Mouse (Mus musculus) adrenal gland, adult 2 months (tissue): ENCODE data around the gene Ciapin1. TPM values are rescaled to one million over a fixed set of nuclear protein-coding genes. Genes with fewer than 3 reads are reported as not detected.

Experiments used
- DNase-seq: peaks from one replicate; pipeline ENCODE4 v3.0.0; 2021
- polyA plus RNA-seq: library from polyadenylated mRNA; depleted of rRNA; stranded (reverse); fragments of >200 nt; gene quantifications from 2 replicates; pipeline ENCODE4 v1.2.3, GENCODE M21; 2012; rRNA removed
- total RNA-seq, 2 experiments: library from RNA; stranded (reverse); gene quantifications; 2 replicates each; pipeline ENCODE4 v1.2.3; 2021

Gene Ciapin1
- total and polyA plus RNA-seq, 3 experiments: 81.5 to 146 (median 123) TPM

DNA sequence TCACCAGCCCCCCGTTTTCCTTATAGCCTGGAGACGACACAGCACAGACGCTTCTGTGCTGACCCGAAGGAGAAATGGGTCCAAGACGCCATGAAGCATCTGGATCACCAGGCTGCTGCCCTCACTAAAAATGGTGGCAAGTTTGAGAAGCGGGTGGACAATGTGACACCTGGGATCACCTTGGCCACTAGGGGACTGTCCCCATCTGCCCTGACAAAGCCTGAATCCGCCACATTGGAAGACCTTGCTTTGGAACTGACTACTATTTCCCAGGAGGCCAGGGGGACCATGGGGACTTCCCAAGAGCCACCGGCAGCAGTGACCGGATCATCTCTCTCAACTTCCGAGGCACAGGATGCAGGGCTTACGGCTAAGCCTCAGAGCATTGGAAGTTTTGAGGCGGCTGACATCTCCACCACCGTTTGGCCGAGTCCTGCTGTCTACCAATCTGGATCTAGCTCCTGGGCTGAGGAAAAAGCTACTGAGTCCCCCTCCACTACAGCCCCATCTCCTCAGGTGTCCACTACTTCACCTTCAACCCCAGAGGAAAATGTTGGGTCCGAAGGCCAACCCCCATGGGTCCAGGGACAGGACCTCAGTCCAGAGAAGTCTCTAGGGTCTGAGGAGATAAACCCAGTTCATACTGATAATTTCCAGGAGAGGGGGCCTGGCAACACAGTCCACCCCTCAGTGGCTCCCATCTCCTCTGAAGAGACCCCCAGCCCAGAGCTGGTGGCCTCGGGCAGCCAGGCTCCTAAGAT, 58.4 kb downstream of the Ciapin1 start:
- DNase-seq: no peak

DNA sequence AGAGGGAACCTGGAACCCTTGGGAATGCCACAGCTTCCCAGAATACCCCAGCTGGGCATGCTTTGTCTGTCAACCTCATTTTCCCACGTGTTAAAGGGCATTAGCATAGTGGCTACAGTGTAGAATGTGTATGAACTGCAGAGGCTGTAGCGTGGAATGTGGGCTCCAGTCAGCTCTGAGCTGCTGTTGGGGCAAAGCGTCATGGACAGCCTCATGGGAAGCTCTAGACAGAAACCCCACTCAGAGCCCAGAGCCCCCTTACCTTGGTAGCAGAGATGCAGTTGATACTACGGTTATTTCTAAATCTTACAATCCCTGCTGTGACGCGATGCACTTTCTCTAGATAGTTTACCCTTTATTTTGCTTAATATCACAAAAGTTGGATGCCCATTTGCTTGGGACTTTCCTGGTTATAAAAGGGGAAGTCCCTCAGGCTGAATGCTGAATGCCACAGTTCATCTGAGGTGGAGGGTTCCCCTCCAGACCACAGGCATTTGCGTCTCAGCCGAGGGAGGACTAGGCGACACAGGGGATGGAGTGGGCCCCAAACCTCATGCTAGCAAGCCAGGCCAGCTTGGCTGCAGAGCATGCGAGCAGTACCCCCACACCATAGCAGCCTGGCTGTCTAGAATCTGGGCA, 59.1 kb downstream of the Ciapin1 start:
- no peak for DNase-seq

GRCm38 (mm10) chr8:94778473-94778872, 59.7 kb downstream of the Ciapin1 start:
- peak; percentile 48 for DNase-seq

DNA sequence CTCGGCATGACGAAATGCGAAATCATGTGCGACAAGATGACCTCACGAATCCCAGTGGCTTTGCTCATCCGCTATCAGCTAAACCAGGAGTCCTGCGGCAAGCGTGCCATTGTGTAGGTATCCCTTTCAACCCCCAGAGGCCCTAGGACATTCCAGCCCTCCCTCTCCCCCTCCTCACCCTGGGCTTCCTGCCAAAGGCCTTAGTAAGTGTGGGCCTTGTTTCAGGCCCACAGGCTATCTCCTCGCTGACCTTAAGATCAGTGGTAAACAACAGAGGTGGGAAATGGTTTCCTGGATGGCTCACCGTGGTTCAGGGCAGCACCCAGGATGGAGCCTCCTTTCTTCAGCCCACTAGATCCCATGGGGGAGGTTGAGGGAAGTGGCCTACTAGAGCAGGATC, 60.1 kb downstream of the Ciapin1 start:
- DNase-seq: no peak

GRCm38 (mm10) chr8:94776346-94776745, 61.8 kb downstream of the Ciapin1 start:
- no peak for DNase-seq

- no peak for DNase-seq
Measured at GRCm38 (mm10) chr8:94774601-94775000, 63.6 kb downstream of the Ciapin1 start.

GRCm38 (mm10) chr8:94773700-94774171, 64.4 kb downstream of the Ciapin1 start:
- DNase-seq: no peak

- no peak for DNase-seq
Measured at GRCm38 (mm10) chr8:94773048-94773447, 65.1 kb downstream of the Ciapin1 start.

DNA sequence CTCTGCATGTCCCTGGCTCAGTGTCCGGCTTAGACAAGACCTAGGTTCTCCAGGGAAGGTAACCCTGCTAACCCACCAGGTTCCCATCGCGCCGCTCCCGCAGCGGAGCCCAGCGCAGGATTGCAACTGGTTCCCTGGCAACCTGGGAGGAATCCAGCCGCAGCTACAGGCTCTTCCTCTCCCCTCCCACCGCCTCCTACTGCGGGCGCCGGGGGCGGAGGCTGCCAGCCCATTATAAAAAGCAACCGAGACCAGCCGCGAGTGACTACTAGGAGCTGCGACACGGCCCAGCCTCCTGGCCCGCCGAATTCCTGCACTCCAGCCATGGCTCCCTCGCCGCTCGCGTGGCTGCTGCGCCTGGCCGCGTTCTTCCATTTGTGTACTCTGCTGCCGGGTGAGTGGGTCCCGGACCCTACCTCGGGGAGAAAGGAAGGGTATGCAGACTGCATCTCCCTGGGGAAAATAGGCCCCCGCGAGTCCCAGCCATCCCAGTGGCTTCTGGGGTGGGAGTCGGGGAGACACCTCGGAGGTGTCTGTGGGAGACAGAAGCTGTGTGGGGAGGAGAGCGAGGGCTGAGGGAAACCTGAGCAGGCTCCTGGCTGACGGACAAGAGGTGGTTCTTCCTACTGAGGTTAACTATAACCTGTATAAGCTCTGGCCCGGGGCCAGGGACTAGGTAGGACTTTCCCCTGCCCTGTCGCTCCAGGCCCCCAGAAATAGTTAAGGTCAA, 66.1 kb downstream of the Ciapin1 start, which contains the start of gene Cx3cl1:
Gene Cx3cl1, plus strand, starts transcription at position 69 of the 730 bp plus-strand sequence.
- peak; percentile 94 for DNase-seq

- DNase-seq: peak; percentile 62
Measured at GRCm38 (mm10) chr8:94770945-94771344, 67.2 kb downstream of the Ciapin1 start.

Other genes with a start within 250 kb of the Ciapin1 start
- 10 to 100 TPM; 18.6 to 25.3 TPM for gene Rspry1, start 236.4 kb downstream of the Ciapin1 start, total RNA-seq
- 3.7 and 4.0 TPM in 2 replicates for gene Rspry1, start 236.4 kb downstream of the Ciapin1 start, polyA plus RNA-seq
- gene Fam192a, start 236.4 kb downstream of the Ciapin1 start, total RNA-seq: 10 to 100 TPM; 37.2 to 48.4 TPM
- gene Fam192a, start 236.4 kb downstream of the Ciapin1 start, polyA plus RNA-seq: 20.5 and 31.9 TPM in 2 replicates
- gene Arl2bp, start 171.8 kb downstream of the Ciapin1 start, total RNA-seq: 10 to 100 TPM; 86.3 to 88.6 TPM
- 91.9 and 92.2 TPM in 2 replicates for gene Arl2bp, start 171.8 kb downstream of the Ciapin1 start, polyA plus RNA-seq
- 1 to 10 TPM in 1 of 2 experiments, under 1 TPM in 1; 0.49 to 1.1 TPM for gene Pllp, start 142.1 kb downstream of the Ciapin1 start, total RNA-seq
- gene Pllp, start 142.1 kb downstream of the Ciapin1 start, polyA plus RNA-seq: 1.5 and 2.6 TPM in 2 replicates
- gene Ccl22, start 92.8 kb downstream of the Ciapin1 start, total RNA-seq: not detected
- 0.44 and 0.55 TPM in 2 replicates for gene Ccl22, start 92.8 kb downstream of the Ciapin1 start, polyA plus RNA-seq
- gene Cx3cl1, start 66.3 kb downstream of the Ciapin1 start, total RNA-seq: 10 to 100 TPM; 29.3 to 48.2 TPM
- 116 and 153 TPM in 2 replicates for gene Cx3cl1, start 66.3 kb downstream of the Ciapin1 start, polyA plus RNA-seq
- gene Ccl17, start 27.9 kb downstream of the Ciapin1 start, total RNA-seq: 1 to 10 TPM in 1 of 2 experiments, not detected in 1; 1.7 TPM
- 0.36 TPM in 1 of 2 replicates, not detected in the other for gene Ccl17, start 27.9 kb downstream of the Ciapin1 start, polyA plus RNA-seq
- 100 to 1,000 TPM; 186 to 208 TPM for gene Coq9, start within 50 bp of the Ciapin1 start, total RNA-seq
- 538 and 543 TPM in 2 replicates for gene Coq9, start within 50 bp of the Ciapin1 start, polyA plus RNA-seq
- gene Polr2c, start 19.1 kb upstream of the Ciapin1 start, total RNA-seq: 10 to 100 TPM; 54.5 to 68.0 TPM
- gene Polr2c, start 19.1 kb upstream of the Ciapin1 start, polyA plus RNA-seq: 52.0 and 66.6 TPM in 2 replicates
- 10 to 100 TPM in 1 of 2 experiments, 1 to 10 TPM in 1; 5.8 to 12.4 TPM for gene Dok4, start 38.0 kb upstream of the Ciapin1 start, total RNA-seq
- gene Dok4, start 38.0 kb upstream of the Ciapin1 start, polyA plus RNA-seq: 13.0 and 18.2 TPM in 2 replicates
- gene Ccdc102a, start 79.7 kb upstream of the Ciapin1 start, total RNA-seq: 10 to 100 TPM in 1 of 2 experiments, 1 to 10 TPM in 1; 7.3 to 12.5 TPM
- 16.5 and 20.4 TPM in 2 replicates for gene Ccdc102a, start 79.7 kb upstream of the Ciapin1 start, polyA plus RNA-seq
- gene Adgrg5, start 85.3 kb upstream of the Ciapin1 start, total RNA-seq: 1 to 10 TPM; 1.1 to 1.3 TPM
- gene Adgrg5, start 85.3 kb upstream of the Ciapin1 start, polyA plus RNA-seq: 1.8 and 2.0 TPM in 2 replicates
- gene Adgrg1, start 136.4 kb upstream of the Ciapin1 start, total RNA-seq: 10 to 100 TPM; 17.3 to 24.3 TPM
- 40.2 and 56.5 TPM in 2 replicates for gene Adgrg1, start 136.4 kb upstream of the Ciapin1 start, polyA plus RNA-seq
- 1 to 10 TPM; 2.0 to 2.8 TPM for gene Adgrg3, start 179.3 kb upstream of the Ciapin1 start, total RNA-seq
- gene Adgrg3, start 179.3 kb upstream of the Ciapin1 start, polyA plus RNA-seq: 9.1 and 11.2 TPM in 2 replicates
- gene Drc7, start 216.7 kb upstream of the Ciapin1 start, total RNA-seq: not detected
- not detected in 2 replicates for gene Drc7, start 216.7 kb upstream of the Ciapin1 start, polyA plus RNA-seq
- 10 to 100 TPM; 11.0 to 17.7 TPM for gene Katnb1, start 242.8 kb upstream of the Ciapin1 start, total RNA-seq
- gene Katnb1, start 242.8 kb upstream of the Ciapin1 start, polyA plus RNA-seq: 18.9 and 19.1 TPM in 2 replicates